Mouse (Mus musculus) liver, embryonic 14 days (tissue): ENCODE data around the gene Pkn3. TPM values are rescaled to one million over a fixed set of nuclear protein-coding genes. Genes with fewer than 3 reads are reported as not detected.

ENCODE experiments used
- polyA plus RNA-seq: library from polyadenylated mRNA; depleted of rRNA; stranded (reverse); fragments of >200 nt; gene quantifications from 2 replicates; pipeline ENCODE4 v1.2.3, GENCODE M21; 2012; rRNA removed

Pkn3 gene
- 3.1 and 3.2 TPM in 2 replicates for polyA plus RNA-seq

GRCm38 (mm10) chr2:30077502-30078348 is at the start of gene Pkn3:
Pkn3 (plus strand) TSS chr2:30077684.

GRCm38 (mm10) chr2:30048699-30049388 is 28.6 kb upstream of the Pkn3 start, which contains the start of gene Wdr34:
Wdr34 (minus strand) TSS chr2:30048881.

GRCm38 (mm10) chr2:30057223-30057904 is 20.1 kb upstream of the Pkn3 start, which contains the start of gene Set:
Set (plus strand) TSS chr2:30057378.

GRCm38 (mm10) chr2:30093471-30094207 is 16.2 kb downstream of the Pkn3 start, which contains the start of gene Zdhhc12:
Zdhhc12 (minus strand) TSS chr2:30093648.

GRCm38 (mm10) chr2:30124472-30125274 is 47.2 kb downstream of the Pkn3 start, which contains the start of gene Zer1:
Zer1 (minus strand) TSS chr2:30124585.

GRCm38 (mm10) chr2:30133613-30134377 is 56.3 kb downstream of the Pkn3 start, which contains the start of gene Tbc1d13:
Tbc1d13 (plus strand) TSS chr2:30133746.

Other genes starting within 250 kb of the Pkn3 start
- gene Cercam, start 208.5 kb upstream of the Pkn3 start, polyA plus RNA-seq, result 16.4 and 19.8 TPM in 2 replicates
- 24.7 and 31.5 TPM in 2 replicates for gene Odf2, start 188.5 kb upstream of the Pkn3 start, polyA plus RNA-seq
- 12.3 and 14.0 TPM in 2 replicates for gene Gle1, start 142.3 kb upstream of the Pkn3 start, polyA plus RNA-seq
- 19.9 and 23.5 TPM in 2 replicates for gene Sptan1, start 112.1 kb upstream of the Pkn3 start, polyA plus RNA-seq
- 5.2 and 5.7 TPM in 2 replicates for gene Wdr34, start 28.8 kb upstream of the Pkn3 start, polyA plus RNA-seq
- gene Set, start 20.3 kb upstream of the Pkn3 start, polyA plus RNA-seq, result 185 and 242 TPM in 2 replicates
- gene Zdhhc12, start 16.0 kb downstream of the Pkn3 start, polyA plus RNA-seq, result 21.0 and 25.7 TPM in 2 replicates
- 6.6 and 7.7 TPM in 2 replicates for gene Zer1, start 46.9 kb downstream of the Pkn3 start, polyA plus RNA-seq
- gene Tbc1d13, start 56.1 kb downstream of the Pkn3 start, polyA plus RNA-seq, result 9.1 and 11.7 TPM in 2 replicates
- 10.4 and 12.0 TPM in 2 replicates for gene Endog, start 93.8 kb downstream of the Pkn3 start, polyA plus RNA-seq
- 21.1 and 21.7 TPM in 2 replicates for gene Spout1, start 100.8 kb downstream of the Pkn3 start, polyA plus RNA-seq
- 13.0 and 14.4 TPM in 2 replicates for gene Kyat1, start 128.2 kb downstream of the Pkn3 start, polyA plus RNA-seq
- gene Lrrc8a, start 160.0 kb downstream of the Pkn3 start, polyA plus RNA-seq, result 3.1 and 3.7 TPM in 2 replicates
- gene Gm28035, start 162.9 kb downstream of the Pkn3 start, polyA plus RNA-seq, result 0.84 and 0.92 TPM in 2 replicates
- gene Phyhd1, start 188.5 kb downstream of the Pkn3 start, polyA plus RNA-seq, result 15.2 and 18.6 TPM in 2 replicates
- not detected in 2 replicates for gene Gm28038, start 203.4 kb downstream of the Pkn3 start, polyA plus RNA-seq
- gene Dolk, start 208.7 kb downstream of the Pkn3 start, polyA plus RNA-seq, result 4.3 and 5.0 TPM in 2 replicates
- 12.8 and 17.0 TPM in 2 replicates for gene Nup188, start 208.7 kb downstream of the Pkn3 start, polyA plus RNA-seq